Mouse (Mus musculus): ENCODE measurements around the gene Brd3.

Gene Brd3

DNA sequence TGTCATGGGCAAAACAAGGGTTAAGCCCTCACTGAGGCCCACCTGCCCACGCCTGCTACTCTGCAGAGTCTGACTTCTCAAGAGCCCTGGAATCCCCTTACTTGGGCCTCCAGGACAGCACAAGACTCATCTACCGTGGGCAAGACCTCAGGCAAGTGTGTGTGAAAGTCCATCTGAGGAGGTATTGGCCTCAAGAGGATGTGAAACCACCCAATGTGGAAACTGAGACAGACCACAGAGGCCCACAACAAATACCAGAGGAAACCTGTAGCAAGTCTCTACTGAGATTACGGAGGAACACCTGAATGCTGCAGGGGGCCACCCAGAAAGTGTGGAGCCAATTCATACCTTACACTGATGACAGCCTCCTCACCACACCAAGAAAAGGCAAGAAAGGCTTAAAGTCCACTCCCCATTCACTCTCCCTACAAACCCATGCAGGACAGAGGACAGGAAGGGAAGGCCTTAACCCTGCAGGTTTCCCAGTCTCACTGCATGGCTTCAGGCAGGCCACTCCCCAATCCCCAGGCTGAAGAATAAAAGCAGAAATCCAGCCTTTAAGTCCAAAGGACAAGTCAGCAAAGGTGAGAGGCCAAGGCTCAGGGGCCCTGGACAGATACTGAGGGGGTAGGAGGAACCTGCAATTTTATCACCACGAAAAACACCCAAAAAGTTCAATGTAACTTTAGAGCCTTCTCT lies 38.0 kb downstream of the Brd3 start:
- DNase-seq, result no peak

DNA sequence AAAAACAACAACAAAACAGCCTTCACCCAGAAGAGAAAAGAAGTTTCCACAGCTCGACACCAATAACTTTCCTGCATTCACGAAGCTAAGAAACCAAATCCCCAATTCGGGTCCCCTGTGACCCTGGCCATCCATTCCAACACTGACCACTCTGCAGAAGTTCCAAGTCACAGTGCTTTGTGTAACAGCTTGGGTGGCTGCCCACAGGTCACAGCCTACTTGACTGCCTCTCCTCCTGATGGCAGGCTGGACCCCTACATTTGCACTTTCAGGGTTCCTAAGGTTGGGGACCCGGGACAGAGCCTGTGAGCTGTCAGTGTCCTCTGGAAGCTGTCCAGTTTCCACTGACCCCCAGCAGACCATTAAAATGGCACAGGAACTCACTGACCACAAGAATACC lies 44.6 kb downstream of the Brd3 start:
- DNase-seq, result no peak

DNA sequence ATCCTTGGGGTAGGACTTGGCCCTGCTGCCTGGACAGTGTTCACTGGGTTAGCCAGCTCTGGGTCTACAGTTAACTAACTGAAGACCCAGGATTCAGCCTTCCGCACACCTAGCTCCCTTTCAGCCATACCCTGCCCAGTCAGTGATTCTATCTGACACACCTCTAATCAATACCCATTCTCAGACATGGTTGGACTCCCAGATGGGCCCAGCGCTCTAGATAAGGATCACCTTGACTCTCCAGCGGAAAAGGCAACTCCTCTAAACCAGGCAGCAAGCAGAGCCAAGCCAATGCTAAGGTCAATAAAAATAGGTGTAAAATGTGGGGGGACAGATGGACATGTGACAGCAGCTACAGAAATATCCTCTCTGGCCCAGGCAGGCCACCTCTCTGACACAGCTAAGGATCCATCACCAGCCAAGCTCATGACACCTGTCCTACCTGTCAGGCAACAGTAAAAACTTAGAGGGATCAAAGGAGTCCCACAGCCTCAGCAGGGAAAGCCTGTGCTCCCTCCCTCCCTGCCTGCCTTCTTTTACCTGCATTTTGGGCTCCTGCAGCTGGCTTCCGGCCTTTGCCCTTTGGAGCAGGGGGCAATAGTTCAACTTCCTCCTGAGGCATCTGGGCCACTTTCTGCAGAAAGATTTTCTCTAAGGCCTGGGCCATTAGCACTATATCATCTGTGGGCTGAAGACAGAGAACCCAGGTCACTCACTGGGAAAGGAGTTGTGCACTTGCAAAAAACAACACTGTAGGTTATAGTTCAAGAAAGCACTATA lies 45.4 kb downstream of the Brd3 start:
- DNase-seq, result no peak

DNA sequence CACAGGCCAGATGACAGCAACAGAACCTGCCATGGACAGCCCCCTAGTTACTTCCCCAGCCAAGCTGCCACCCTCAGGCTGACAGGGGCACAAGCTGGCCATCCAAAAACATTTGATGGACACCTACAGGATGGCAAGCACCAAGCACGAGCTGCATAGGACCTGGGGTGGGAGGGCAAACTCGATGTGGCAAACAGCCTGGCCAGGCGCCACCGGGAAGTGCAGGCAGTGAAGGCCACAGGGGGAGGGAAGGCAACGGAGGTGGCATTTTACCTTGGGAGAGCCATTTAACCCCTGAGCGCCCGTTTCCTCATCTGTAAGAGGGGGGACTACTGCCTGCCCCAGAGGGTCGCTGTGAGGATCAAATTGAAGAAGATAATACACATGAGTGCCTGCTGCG lies 46.8 kb downstream of the Brd3 start:
- DNase-seq, result no peak

DNA sequence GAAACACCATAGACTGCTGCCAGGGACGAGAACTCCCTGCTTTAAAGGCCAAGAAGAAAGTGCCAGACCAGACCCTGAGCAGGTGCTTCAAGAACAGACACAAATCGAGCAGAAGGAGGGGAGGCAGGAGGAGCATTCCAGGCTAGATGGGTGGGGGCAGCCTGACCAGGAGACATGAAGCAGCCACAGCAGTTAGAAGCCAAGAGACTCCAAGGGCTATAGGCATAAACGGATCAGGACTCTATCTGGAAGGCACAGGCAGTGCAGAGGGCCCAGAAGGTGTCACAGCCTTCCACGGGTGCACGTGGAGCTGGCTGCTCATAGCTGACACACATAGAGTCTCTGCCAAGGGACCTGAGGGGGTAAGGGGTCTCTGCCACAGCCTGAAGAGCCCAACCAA lies 47.3 kb downstream of the Brd3 start:
- DNase-seq, result no peak

DNA sequence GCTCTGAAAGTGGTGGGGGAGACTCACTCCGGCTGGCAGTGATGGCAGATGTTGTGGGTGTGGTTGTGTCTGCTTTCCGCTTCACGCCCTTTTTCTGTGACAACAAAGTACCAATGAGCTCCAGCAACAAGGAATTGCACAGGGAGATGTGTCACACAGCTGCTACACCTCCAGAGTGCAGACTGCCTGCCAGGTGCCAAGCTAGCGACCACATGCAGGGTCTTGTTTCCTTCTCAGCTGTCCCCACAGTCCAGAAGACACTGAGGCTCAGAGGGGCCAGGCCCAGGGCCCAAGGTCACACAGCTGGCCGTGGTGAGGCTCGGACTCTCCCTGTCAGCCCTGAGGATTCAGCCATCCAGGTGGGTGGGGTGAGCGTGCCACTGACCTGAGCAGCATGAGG lies 47.7 kb downstream of the Brd3 start:
- no peak for DNase-seq

DNA sequence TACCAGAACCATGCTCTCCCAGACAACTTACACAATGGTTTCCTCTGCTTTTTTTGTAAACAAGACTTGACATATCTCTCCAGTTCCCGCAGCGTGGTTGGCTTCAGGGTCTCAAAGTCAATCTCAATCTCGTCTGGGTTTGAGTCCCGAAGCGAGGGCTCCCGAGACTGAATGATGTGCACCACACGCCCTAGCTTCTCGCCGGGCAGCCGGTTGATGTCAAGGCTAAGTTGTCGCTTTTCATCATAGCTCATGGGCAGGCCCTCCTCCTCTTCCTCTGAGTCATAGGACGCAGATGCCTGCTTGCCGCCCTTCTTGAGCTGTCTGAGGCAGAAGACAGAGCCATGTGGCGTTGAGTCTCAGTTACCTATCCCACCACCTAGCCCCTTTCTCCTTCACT lies 57.2 kb downstream of the Brd3 start:
- no peak for DNase-seq

DNA sequence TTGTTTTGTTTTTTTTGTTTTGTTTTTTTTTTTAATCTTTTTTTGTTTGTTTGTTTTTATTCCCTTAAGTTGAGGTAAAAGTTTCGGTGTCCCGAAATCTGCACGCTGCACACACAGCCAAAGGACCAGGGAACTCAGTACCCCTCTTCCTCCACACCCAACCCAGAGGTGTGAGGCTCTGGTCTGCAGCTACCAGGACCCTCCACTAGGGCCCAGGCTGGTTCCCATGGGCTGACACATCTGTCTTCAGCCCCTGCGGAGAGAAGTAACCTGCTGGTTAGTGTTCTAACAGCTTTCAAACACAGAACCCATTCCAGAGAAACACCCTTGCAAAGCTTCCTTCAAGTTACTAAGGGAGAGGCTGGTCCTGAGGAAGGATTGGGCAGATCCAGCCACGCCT lies 59.7 kb downstream of the Brd3 start:
- no peak for DNase-seq

DNA sequence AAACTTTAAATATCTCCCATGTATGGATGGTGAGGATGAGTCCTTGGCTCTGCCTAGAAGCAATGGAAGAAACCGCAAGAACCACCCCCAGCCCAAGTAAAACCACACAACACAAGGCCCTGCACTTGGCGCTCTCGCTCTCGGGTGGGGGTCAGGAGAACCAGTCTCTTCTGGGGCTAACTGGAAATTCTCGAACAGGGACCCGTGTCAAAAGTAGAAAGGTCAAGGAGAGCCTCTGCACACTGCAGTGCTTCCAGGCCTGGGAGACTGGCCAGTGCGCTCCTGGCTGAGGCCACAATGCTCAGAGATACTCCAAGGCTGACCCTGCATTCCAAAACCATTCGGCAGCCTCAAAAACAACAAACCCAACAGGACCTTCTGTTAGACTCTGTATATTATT lies 60.6 kb downstream of the Brd3 start:
- DNase-seq, result no peak

DNA sequence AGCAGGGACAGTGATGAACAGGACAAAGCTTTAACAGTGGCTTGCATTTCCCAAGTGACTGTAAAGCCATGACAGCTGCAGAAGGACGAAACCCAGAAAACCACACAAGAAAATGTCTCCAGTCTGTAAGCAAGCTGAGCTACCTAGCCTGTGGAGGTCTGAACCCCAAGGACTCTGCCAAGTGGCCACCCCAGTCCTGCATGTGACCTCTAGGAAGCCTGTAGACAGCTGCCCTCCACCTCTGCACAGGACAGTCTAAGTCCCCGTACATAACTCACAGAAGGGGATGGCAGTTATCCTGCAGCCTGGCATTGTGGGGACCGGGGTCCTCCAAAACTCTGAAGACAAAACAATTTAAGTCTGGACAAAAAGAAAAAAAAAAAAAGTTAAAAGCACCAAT lies 61.6 kb downstream of the Brd3 start:
- DNase-seq, result no peak

DNA sequence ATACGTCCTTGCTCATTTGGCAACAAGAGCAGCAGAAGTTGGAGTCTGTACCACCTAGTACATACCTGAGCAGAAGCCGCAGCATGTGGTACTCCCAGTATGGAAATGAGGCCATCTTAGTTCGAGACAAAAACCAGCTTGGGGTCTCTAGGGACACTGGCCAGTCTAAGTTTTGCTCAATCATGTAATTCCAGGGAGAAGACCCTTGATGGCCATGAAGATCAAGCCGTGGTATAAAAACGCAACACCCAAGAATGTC lies 64.1 kb downstream of the Brd3 start:
- no peak for DNase-seq

DNA sequence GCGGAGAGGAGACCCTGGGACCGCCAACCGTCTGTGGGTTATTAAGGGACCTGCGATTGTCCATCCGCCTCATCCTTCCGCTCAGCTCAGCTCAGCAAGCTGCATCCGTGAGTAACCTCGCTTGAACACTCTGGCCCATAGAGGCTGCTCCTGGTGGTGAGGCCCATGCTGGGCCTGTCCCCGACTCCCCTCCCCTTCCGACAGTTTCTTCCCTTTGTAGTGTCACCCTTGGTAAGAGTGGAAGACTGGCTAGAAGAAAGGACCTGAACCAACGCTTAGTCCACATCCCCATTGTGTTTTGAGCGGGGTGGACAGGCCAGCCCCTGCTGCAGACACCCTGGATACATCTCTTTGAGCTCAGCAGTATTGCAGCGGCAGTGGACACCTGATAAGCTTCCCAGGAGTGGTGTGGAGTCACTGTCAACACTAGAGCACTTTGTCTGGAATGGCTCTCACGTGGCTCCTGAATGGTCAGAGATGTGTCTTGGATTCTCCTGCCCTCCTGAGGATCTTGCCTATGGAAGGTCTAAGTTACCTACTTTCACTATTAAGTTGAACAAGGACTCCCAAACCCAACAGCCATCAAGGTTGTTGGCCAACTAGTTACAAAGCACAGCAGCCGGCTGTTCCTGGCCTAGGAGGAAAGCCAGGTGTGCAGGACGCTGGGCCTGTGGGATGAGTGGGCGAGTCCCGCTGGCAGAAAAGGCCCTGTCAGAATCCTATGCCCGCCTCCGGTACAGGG lies 64.6 kb downstream of the Brd3 start:
- DNase-seq, result no peak

DNA sequence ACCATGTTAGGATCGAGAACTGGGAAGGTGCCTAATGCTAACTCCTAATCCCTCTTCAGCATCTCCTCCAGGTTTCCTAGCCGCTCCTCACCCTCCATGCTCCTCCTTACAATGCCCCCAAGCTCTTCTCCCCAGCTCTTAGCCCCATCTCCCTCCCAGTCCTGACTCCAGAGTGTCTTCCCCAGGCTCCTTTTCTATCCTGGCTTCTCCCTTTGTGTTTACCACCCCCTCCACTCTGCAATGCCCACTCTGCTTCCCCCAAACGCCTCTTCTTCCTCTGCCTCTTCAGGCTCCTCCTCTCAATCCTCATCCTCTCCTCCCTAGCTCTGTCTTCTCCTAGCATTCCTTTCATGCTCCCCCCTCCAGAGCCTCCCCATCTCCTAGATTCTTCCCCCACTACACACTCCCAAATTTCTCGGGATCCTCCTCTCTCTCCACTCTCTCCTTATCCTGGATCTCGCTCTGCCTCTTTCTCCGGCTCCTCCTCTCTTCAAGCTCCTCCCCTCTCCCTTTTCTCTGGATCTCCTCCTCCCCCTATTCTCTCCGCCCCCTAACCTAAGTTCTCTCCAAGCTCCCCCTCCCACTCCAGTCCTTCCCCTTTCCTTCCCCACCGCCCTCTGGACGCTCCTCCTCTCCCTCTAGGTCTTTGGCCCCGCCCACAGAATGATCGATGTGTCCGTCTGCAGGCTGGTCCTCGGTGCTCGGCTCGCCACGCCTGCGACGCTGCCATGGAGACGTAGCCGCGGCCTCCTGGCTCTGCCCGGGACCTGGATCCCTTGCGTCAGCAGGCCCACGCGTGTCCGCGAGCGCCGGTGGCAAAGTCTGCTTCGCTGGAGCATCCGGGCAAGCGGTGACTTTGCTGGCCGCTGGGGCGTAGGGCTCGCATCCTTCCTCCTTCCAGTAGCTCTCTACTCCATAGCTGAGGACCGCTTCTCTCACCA lies 65.4 kb downstream of the Brd3 start, which contains the start of gene Brd3os:
TSS of gene Brd3os (plus strand) at position 558 of the 941 bp plus-strand sequence.
- DNase-seq, result peak; percentile 93

DNA sequence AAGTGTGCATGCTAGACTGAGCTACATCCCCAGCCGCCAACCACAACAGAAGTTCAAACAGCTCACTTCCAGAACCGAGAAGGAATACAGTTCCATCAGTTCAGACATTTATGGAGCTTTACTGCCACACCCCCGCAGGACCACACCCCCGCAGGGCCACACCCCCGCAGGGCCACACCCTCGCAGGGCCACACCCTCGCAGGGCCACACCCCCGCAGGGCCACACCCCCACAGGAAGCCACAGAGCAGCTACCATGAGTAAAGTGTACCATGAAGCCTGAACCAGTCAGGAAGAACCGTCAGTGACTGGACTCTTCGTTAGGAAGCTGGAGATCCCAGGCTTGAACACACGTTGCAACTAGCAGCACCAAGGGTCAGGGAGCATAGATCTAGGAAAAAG lies 69.2 kb downstream of the Brd3 start:
- DNase-seq, result no peak

DNA sequence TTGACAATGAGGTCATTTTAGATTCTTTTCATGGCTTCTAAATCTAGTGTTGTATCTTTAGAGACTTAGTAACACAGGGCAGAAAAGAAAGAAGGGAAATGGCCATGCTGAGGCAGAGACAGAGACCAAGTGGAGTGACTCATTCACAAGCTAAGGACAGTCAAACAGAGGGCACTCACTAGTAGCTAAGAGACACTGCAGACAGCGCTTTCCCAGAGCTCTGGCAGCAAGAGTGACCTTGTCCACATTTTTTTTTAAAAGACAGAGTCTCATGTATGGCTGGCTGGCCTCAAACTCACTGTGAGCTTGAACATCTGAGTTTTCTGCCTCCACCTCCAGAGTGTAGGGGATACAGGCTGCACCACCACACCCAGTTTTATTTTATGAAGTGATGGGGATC lies 69.6 kb downstream of the Brd3 start:
- no peak for DNase-seq

DNA sequence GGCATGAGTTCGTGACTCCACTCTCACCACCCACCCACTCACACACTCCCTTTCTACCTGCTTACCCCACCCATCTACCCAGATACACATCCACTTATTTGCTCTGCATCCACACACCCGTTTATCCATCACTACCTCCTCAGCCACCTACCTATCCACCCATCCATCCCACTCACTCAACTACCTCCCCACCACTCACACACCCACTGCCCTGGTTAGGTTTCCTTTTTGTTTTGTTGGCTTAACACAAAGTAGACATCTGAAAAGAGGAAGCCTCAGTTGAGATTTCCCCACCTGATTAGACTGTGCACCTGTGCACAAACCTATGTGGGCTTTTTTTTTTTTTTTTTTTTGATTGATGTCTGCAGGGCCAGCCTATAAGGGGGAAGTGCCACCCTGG lies 74.9 kb downstream of the Brd3 start:
- DNase-seq, result no peak

DNA sequence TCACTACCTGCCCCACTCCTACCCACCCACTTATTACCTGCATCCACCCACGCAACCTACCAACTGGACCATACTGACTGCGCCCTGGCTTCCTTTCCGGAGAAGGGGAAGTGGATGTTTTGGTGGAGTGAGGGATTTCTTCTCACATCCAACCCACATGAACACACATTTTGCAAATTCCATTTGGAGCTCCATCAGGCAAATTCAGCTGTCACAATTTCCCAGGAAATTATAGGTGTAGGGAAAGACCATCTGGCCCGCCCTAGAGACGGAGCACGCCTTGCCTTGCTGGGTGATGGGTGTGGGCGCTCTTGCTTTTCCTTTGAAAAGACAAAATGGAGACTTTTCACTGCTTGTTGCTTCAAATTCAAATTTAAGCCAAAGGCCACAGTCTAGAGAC lies 76.8 kb downstream of the Brd3 start:
- DNase-seq, result peak; percentile 35

DNA sequence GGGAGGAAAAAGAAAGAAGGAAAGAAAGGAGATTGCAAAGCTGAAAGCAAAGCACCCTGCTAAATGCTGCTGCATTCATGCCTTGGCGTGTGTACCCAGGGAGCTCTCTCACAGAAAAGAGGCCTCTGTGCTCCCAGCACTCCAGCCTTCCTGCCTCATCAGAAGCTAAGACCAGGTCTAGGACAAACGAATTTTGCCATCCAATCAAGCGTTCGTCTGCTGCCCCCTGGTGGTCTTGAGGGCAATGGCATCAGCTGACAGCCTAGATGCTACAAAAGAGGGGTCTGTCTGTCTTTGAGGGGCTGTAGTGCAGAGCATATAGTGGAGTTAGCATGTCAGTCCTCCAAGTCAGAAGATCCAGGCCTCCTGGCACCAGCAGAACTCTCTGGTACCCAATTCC lies 79.4 kb downstream of the Brd3 start:
- peak; percentile 90 for DNase-seq

DNA sequence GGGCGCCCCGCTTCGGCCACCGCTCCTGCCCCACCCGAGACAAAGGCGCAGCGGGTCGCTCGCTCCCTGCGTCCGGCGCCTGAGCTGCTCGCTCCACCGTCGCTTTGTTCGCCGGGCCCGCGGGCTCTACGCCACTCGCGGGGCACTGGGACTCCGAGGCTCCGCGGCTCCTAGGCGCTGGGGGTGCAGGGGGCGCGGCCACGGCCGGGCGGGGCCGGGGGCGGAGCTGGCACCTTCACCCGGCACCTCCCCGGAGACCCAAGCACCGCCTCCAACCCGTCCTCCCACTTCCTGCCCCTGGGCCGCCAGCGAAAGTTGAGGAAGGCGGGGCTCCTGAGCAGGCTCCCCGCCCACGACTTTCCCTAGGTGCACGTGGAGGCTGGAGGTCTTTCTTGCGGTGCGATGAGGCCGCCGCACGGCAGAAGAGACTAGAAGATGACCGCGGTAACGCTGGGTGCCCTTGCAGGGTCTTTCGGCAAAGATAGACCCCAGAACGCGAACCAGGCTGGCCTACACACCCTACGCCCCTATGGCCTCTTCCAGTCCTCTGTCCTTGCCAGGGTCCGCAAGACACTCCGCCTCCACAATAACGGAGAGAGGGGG lies 80.5 kb downstream of the Brd3 start, which contains the start of gene Vav2:
TSS of gene Vav2 (minus strand) at position 179 of the 603 bp plus-strand sequence.
- peak; percentile 72 for DNase-seq

DNA sequence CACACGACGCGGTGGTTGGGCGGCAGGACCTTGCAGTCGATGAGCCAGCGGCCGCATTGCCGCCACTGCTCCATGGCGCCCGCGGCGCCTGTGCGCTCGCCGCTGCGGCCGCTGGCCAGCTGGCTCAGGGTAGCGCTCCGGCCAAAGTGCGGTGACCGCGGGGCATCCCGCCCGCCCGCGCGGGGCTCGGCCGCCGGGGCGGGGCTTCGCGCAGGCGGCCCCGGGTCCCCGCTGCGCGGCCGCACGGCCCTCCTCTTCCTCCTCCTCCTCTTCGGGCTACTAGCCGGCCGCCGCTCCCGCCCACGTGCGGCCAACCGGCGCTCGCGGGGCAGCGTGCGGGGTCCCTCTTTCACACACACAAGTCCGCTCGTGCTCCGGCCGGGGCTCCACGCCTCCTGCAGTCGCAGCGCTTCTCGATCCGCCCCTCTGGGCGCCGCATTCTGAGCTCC lies 81.0 kb downstream of the Brd3 start:
- DNase-seq, result peak; percentile 34

DNA sequence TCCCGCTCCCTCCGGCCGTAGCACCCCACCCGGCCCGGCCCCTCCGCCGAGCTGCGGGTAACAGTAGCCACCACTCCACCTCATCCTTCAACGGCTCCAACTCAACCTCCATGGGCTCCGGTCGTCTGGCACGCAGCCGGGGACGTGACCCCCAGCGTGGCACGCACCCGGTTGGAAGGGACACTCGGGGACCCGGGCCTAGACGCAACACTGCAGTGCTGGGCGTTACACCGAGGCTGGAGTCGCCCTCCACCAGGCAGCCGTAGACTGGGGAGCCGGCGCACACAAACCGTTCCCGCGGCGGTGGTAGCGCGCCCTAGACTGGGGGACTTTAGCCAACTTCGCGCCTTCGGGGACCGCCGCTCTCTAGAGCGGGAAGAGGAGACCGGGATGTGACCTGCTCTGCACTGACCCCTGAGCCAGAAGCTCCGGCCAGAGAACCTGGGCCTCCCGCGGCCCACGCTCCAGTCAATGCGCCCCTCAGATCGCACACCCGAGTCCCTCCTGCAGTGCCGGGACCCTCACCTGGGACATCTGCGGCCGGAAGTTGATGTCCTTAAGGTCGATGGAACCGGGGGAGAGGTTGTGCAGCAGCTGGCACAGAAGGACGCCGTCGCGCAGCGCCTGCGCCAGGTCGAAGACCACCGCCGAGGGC lies 81.6 kb downstream of the Brd3 start:
- DNase-seq, result peak; percentile 46

DNA sequence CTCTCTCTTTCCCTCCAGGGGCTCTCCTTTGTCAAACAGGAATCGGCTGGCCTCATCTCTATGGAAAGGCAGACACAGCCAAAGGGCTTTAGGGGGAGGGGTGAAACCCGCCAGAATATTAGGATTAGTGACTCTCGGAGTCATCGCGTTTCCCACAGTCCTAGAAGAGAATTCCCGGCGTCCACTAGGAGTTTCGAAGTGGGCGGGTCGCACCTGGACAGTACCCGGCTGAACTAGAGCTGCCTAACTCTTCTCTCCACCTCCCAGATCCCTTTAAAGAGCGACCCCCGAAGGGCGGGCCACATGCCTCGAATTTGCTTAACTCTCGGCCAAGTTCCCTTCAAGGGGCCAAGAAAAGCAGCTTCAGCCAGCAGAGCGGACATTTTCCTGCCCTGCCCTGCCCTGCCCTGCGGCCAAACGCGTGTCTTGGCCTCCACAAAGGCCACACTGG lies 82.3 kb downstream of the Brd3 start:
- DNase-seq, result no peak

Data from right cerebral cortex, postnatal 4 days (tissue).